Mouse (Mus musculus): ENCODE data around the gene Arhgap45.

Gene Arhgap45

GRCm38 (mm10) chr10:79997034-79997760 lies 19.3 kb upstream of the Arhgap45 start:
- Histone ChIP-seq H3K4me1 (replicated peaks; ENCODE audit: low read depth, low read length) (peaks cover 60% of the 10 kb centered on the region), H3K9me3 (ENCODE audit: low read length) (no peaks in the 10 kb centered on the region), H3K27me3 (ENCODE audit: insufficient read depth, low read length) (peaks cover 13% of the 10 kb centered on the region), H3K4me3 (replicated peaks; ENCODE audit: low read length) (peak overlapping the region; percentile 83), H3K36me3 (ENCODE audit: insufficient read depth, low read length) (peaks cover 45% of the 10 kb centered on the region)
- no peak for TF ChIP-seq POU5F1 (IDR thresholded peaks at IDR 0.05; ENCODE audit: borderline replicate concordance, low read length)
- no peak for TF ChIP-seq NANOG (IDR thresholded peaks at IDR 0.05; ENCODE audit: borderline replicate concordance, low read length)
- no peak for TF ChIP-seq CTCF (conservative IDR thresholded peaks at IDR 0.05; ENCODE audit: low read length)

- peak overlapping the region; percentile 83 for H3K4me3 ChIP-seq (replicated peaks; ENCODE audit: low read length)
- peaks cover 65% of the 10 kb centered on the region for H3K4me1 ChIP-seq (replicated peaks; ENCODE audit: low read depth, low read length)
- H3K27me3 ChIP-seq (ENCODE audit: insufficient read depth, low read length) = peaks cover 17% of the 10 kb centered on the region
- H3K9me3 ChIP-seq (ENCODE audit: low read length) = no peaks in the 10 kb centered on the region
- no peak for TF ChIP-seq POU5F1 (IDR thresholded peaks at IDR 0.05; ENCODE audit: borderline replicate concordance, low read length)
- no peak for TF ChIP-seq NANOG (IDR thresholded peaks at IDR 0.05; ENCODE audit: borderline replicate concordance, low read length)
- TF ChIP-seq CTCF (conservative IDR thresholded peaks at IDR 0.05; ENCODE audit: low read length) = no peak
- H3K36me3 ChIP-seq (ENCODE audit: insufficient read depth, low read length) = peaks cover 39% of the 10 kb centered on the region
Measured at GRCm38 (mm10) chr10:79997819-79998218, 18.6 kb upstream of the Arhgap45 start.

- Histone ChIP-seq H3K36me3 (ENCODE audit: insufficient read depth, low read length) (peaks cover 25% of the 10 kb centered on the region), H3K4me3 (replicated peaks; ENCODE audit: low read length) (peak overlapping the region; percentile 58), H3K27me3 (ENCODE audit: insufficient read depth, low read length) (peaks cover 17% of the 10 kb centered on the region), H3K4me1 (replicated peaks; ENCODE audit: low read depth, low read length) (peaks cover 85% of the 10 kb centered on the region), H3K9me3 (ENCODE audit: low read length) (no peaks in the 10 kb centered on the region)
- TF ChIP-seq NANOG (IDR thresholded peaks at IDR 0.05; ENCODE audit: borderline replicate concordance, low read length) (no peak), POU5F1 (IDR thresholded peaks at IDR 0.05; ENCODE audit: borderline replicate concordance, low read length) (no peak), CTCF (conservative IDR thresholded peaks at IDR 0.05; ENCODE audit: low read length) (no peak)
Measured at GRCm38 (mm10) chr10:80001945-80002344, 14.5 kb upstream of the Arhgap45 start.

GRCm38 (mm10) chr10:80002829-80003228 lies 13.6 kb upstream of the Arhgap45 start:
- peak overlapping the region; percentile 58 for H3K4me3 ChIP-seq (replicated peaks; ENCODE audit: low read length)
- peaks cover 17% of the 10 kb centered on the region for H3K27me3 ChIP-seq (ENCODE audit: insufficient read depth, low read length)
- no peaks in the 10 kb centered on the region for H3K9me3 ChIP-seq (ENCODE audit: low read length)
- peaks cover 34% of the 10 kb centered on the region for H3K36me3 ChIP-seq (ENCODE audit: insufficient read depth, low read length)
- H3K4me1 ChIP-seq (replicated peaks; ENCODE audit: low read depth, low read length) = peaks cover 87% of the 10 kb centered on the region
- TF ChIP-seq CTCF (conservative IDR thresholded peaks at IDR 0.05; ENCODE audit: low read length) (no peak), POU5F1 (IDR thresholded peaks at IDR 0.05; ENCODE audit: borderline replicate concordance, low read length) (no peak), NANOG (IDR thresholded peaks at IDR 0.05; ENCODE audit: borderline replicate concordance, low read length) (no peak)

- H3K4me3 ChIP-seq (replicated peaks; ENCODE audit: low read length) = peak overlapping the region; percentile 58
- H3K36me3 ChIP-seq (ENCODE audit: insufficient read depth, low read length) = peaks cover 40% of the 10 kb centered on the region
- H3K27me3 ChIP-seq (ENCODE audit: insufficient read depth, low read length) = peaks cover 16% of the 10 kb centered on the region
- peaks cover 87% of the 10 kb centered on the region for H3K4me1 ChIP-seq (replicated peaks; ENCODE audit: low read depth, low read length)
- TF ChIP-seq POU5F1 (IDR thresholded peaks at IDR 0.05; ENCODE audit: borderline replicate concordance, low read length) = no peak
- TF ChIP-seq CTCF (conservative IDR thresholded peaks at IDR 0.05; ENCODE audit: low read length) = no peak
- no peak for TF ChIP-seq NANOG (IDR thresholded peaks at IDR 0.05; ENCODE audit: borderline replicate concordance, low read length)
- H3K9me3 ChIP-seq (ENCODE audit: low read length) = no peaks in the 10 kb centered on the region
Measured at GRCm38 (mm10) chr10:80003374-80004232, 12.8 kb upstream of the Arhgap45 start.

GRCm38 (mm10) chr10:80004233-80004705 lies 12.2 kb upstream of the Arhgap45 start:
- Histone ChIP-seq H3K9me3 (ENCODE audit: low read length) (no peaks in the 10 kb centered on the region), H3K4me1 (replicated peaks; ENCODE audit: low read depth, low read length) (peaks cover 87% of the 10 kb centered on the region), H3K4me3 (replicated peaks; ENCODE audit: low read length) (peak overlapping the region; percentile 58), H3K36me3 (ENCODE audit: insufficient read depth, low read length) (peaks cover 41% of the 10 kb centered on the region), H3K27me3 (ENCODE audit: insufficient read depth, low read length) (peaks cover 12% of the 10 kb centered on the region)
- no peak for TF ChIP-seq POU5F1 (IDR thresholded peaks at IDR 0.05; ENCODE audit: borderline replicate concordance, low read length)
- TF ChIP-seq CTCF (conservative IDR thresholded peaks at IDR 0.05; ENCODE audit: low read length) = no peak
- no peak for TF ChIP-seq NANOG (IDR thresholded peaks at IDR 0.05; ENCODE audit: borderline replicate concordance, low read length)

- no peaks in the 10 kb centered on the region for H3K9me3 ChIP-seq (ENCODE audit: low read length)
- H3K4me3 ChIP-seq (replicated peaks; ENCODE audit: low read length) = no peak overlapping the region
- peaks cover 74% of the 10 kb centered on the region for H3K4me1 ChIP-seq (replicated peaks; ENCODE audit: low read depth, low read length)
- H3K36me3 ChIP-seq (ENCODE audit: insufficient read depth, low read length) = peaks cover 64% of the 10 kb centered on the region
- H3K27me3 ChIP-seq (ENCODE audit: insufficient read depth, low read length) = peaks cover 31% of the 10 kb centered on the region
- TF ChIP-seq POU5F1 (IDR thresholded peaks at IDR 0.05; ENCODE audit: borderline replicate concordance, low read length) = no peak
- TF ChIP-seq NANOG (IDR thresholded peaks at IDR 0.05; ENCODE audit: borderline replicate concordance, low read length) = no peak
- no peak for TF ChIP-seq CTCF (conservative IDR thresholded peaks at IDR 0.05; ENCODE audit: low read length)
Measured at GRCm38 (mm10) chr10:80011740-80012139, 4.7 kb upstream of the Arhgap45 start.

- no peaks in the 10 kb centered on the region for H3K9me3 ChIP-seq (ENCODE audit: low read length)
Measured at GRCm38 (mm10) chr10:80013609-80014008, 2.8 kb upstream of the Arhgap45 start.

More at GRCm38 (mm10) chr10:80013609-80014008, 2.8 kb upstream of the Arhgap45 start:
- peaks cover 34% of the 10 kb centered on the region for H3K27me3 ChIP-seq (ENCODE audit: insufficient read depth, low read length)
- H3K4me3 ChIP-seq (replicated peaks; ENCODE audit: low read length) = peak overlapping the region; percentile 70
- TF ChIP-seq NANOG (IDR thresholded peaks at IDR 0.05; ENCODE audit: borderline replicate concordance, low read length) (no peak), CTCF (conservative IDR thresholded peaks at IDR 0.05; ENCODE audit: low read length) (no peak), POU5F1 (IDR thresholded peaks at IDR 0.05; ENCODE audit: borderline replicate concordance, low read length) (no peak)
- H3K4me1 ChIP-seq (replicated peaks; ENCODE audit: low read depth, low read length) = peaks cover 71% of the 10 kb centered on the region
- peaks cover 46% of the 10 kb centered on the region for H3K36me3 ChIP-seq (ENCODE audit: insufficient read depth, low read length)
